Mouse (Mus musculus) limb, embryonic 14.5 days (tissue): ENCODE results near the gene Tango2. TPM values are rescaled to one million over a fixed set of nuclear protein-coding genes. Genes with fewer than 3 reads are reported as not detected.
"Not testable (repeated sequence)": the region's sequence is repeated elsewhere in the genome, so short reads cannot be mapped to it uniquely, and the experiment has no call there.

Source experiments
- ATAC-seq: fragments of 200-750 bp; cut with Nextera tagmentation; 2 replicates; pipeline ENCODE4 v1.8.0; 2017; ENCODE audit warnings: low read depth, moderate number of reproducible peaks, moderate TSS enrichment; ENCODE audit not compliant: low FRiP score
- DNase-seq: peaks from one replicate; pipeline ENCODE4 v3.0.0-alpha.2; 2015; ENCODE audit warnings: low spot score
- H3K27ac ChIP-seq: fragments of 300-500 bp; sonication (generic); replicated peaks from 2 replicates; pipeline ENCODE4 v1.5.1; 2014; ENCODE audit warnings: low read depth, mild to moderate bottlenecking, low read length, moderate library complexity, mixed read lengths
- H3K27me3 ChIP-seq: fragments of 300-500 bp; sonication (generic); 2 replicates; pipeline ENCODE4 v1.6.1; 2014; ENCODE audit warnings: low read length, mixed read lengths; ENCODE audit not compliant: control insufficient read depth, insufficient read depth
- H3K36me3 ChIP-seq: fragments of 300-500 bp; sonication (generic); 2 replicates; pipeline ENCODE4 v1.6.1; 2014; ENCODE audit warnings: mild to moderate bottlenecking, low read length, moderate library complexity, mixed read lengths; ENCODE audit not compliant: control insufficient read depth, insufficient read depth
- H3K4me1 ChIP-seq: fragments of 300-500 bp; sonication (generic); 2 replicates; pipeline ENCODE4 v1.6.1; 2014; ENCODE audit warnings: antibody characterized with exemption, low read length, mixed read lengths; ENCODE audit not compliant: control insufficient read depth, insufficient read depth
- H3K4me2 ChIP-seq: fragments of 300-500 bp; sonication (generic); replicated peaks from 2 replicates; pipeline ENCODE4 v1.6.1; 2014; ENCODE audit warnings: low read depth, mild to moderate bottlenecking, low read length, moderate library complexity; ENCODE audit not compliant: severe bottlenecking
- H3K4me3 ChIP-seq: fragments of 300-500 bp; sonication (generic); replicated peaks from 2 replicates; pipeline ENCODE4 v1.5.1; 2014; ENCODE audit warnings: low read length
- H3K9ac ChIP-seq: fragments of 300-500 bp; sonication (generic); 2 replicates; pipeline ENCODE4 v1.6.1; 2014; ENCODE audit warnings: mild to moderate bottlenecking, low read depth, low read length, moderate library complexity; ENCODE audit not compliant: severe bottlenecking
- H3K9me3 ChIP-seq: fragments of 300-500 bp; sonication (generic); 2 replicates; pipeline ENCODE4 v1.6.1; 2016; ENCODE audit warnings: low read length; ENCODE audit not compliant: control insufficient read depth
- POLR2A ChIP-seq: fragments of 200-500 bp; IDR thresholded peaks from 2 replicates; pipeline ENCODE4 v1.8.0; 2012; ENCODE audit warnings: inconsistent platforms, mild to moderate bottlenecking, moderate library complexity, borderline replicate concordance; ENCODE audit not compliant: insufficient read depth, insufficient read length; ENCODE audit errors: extremely low read depth
- WGBS: fragments of 180-500 bp; shearing (Covaris S2); extraction: QIAGEN DNeasy Blood & Tissue Kit; methylation state at CpG from one replicate; pipeline ENCODE4 v1.1.7; 2014; 5-methylcytosine and 5-hydroxymethylcytosine counted together
- polyA plus RNA-seq, 2 experiments: library from polyadenylated mRNA; depleted of rRNA in 1 of 2; stranded (reverse) in 1 of 2; unstranded in 1 of 2; fragments of >200 nt; fragmentation: Nextera tagmentation in 1 of 2; extraction: Ambion mirVana in 1 of 2; gene quantifications; 2 replicates each; pipeline versions ENCODE4 v1.2.1 to v1.2.3; 2012 to 2014

The Tango2 gene
- polyA plus RNA-seq, 2 experiments = 24.0 to 25.2 TPM

- WGBS = 72% methylated on average over 2 of the region's 2 CpGs
- H3K9ac ChIP-seq = no peak overlapping the region
- H3K9me3 ChIP-seq = no peaks in the 10 kb centered on the region
- no peak for TF ChIP-seq POLR2A
- H3K4me1 ChIP-seq = no peaks in the 10 kb centered on the region
- no peak overlapping the region for H3K4me3 ChIP-seq
- H3K36me3 ChIP-seq = no peaks in the 10 kb centered on the region
- ATAC-seq = no peak
- no peak overlapping the region for H3K27ac ChIP-seq
- DNase-seq = no peak
- no peak overlapping the region for H3K4me2 ChIP-seq
- no peaks in the 10 kb centered on the region for H3K27me3 ChIP-seq
These were observed 26.5 kb downstream of the Tango2 start for GRCm38 (mm10) chr16:18321443-18321842.

DNA sequence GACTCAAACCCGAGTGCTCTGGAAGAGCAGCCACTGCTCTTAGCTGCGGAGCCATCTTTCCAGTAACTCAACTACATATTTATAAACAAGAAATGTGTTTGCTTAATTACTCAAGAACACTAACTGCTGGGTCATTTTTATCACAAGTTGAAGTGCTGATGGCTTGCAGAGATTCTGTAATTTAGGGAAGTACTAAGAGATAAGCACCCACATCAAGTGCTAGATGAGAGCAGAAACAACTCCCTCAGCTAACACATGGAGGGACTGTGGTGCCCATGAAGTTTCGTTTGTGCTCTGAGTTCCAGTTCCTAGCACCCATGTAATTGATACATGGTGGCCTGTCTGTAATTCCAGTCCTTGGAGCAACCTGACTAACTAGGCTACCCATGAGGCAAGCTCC, 28.9 kb downstream of the Tango2 start:
- H3K4me1 ChIP-seq = no peaks in the 10 kb centered on the region
- WGBS = 75% methylated on average over 3 of the region's 3 CpGs
- no peak overlapping the region for H3K4me3 ChIP-seq
- H3K27me3 ChIP-seq = no peaks in the 10 kb centered on the region
- no peaks in the 10 kb centered on the region for H3K36me3 ChIP-seq
- no peak overlapping the region for H3K27ac ChIP-seq
- H3K9ac ChIP-seq = no peak overlapping the region
- no peak for TF ChIP-seq POLR2A
- H3K9me3 ChIP-seq = no peaks in the 10 kb centered on the region
- DNase-seq = no peak
- no peak overlapping the region for H3K4me2 ChIP-seq
- ATAC-seq = no peak

DNA sequence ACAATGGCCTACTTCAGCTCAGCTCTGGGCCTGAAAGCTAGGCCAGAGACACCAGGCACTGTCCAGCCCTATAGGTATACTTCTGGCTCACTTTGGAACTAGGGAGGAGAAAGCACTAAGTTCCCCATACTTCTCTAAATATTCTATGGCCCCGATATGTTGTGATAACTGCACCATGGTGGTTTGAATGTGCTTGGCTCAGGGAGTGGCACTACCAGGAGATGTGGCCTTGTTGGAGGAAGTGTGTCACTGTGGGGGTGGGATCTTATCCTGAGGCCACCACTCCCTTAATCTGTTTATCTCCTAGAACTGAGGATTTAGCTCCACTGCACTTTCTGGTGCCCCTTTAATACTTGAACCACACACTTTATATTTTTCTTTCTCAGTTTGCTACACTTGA, 39.7 kb downstream of the Tango2 start:
- 91% methylated on average over 1 of the region's 1 CpGs for WGBS
- Histone ChIP-seq H3K4me3 (no peak overlapping the region), H3K27me3 (no peaks in the 10 kb centered on the region), H3K9ac (no peak overlapping the region), H3K4me2 (no peak overlapping the region), H3K27ac (no peak overlapping the region), H3K36me3 (no peaks in the 10 kb centered on the region), H3K4me1 (no peaks in the 10 kb centered on the region), H3K9me3 (no peaks in the 10 kb centered on the region)
- no peak for ATAC-seq
- DNase-seq = no peak
- TF ChIP-seq POLR2A = no peak

DNA sequence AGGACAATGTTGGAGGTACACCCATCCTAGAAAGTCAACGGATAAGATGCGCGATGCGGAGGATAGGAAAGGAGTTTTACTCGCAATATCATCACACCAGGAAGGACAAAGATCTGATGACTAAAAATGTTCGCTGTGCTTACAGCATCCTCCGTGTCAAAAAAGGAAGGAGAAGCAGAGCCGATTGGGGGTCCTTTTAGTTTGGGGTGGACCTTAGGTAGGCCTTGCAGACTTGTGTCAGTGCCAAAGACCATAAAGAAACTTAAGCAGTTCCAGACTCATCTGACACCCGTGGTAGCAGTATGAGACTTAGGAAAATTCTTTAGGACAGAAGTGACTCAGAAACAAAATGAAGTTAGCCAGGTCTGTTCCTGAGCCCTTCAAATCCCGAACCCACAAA, 58.3 kb downstream of the Tango2 start:
- not testable (repeated sequence) for H3K27me3 ChIP-seq, H3K9me3 ChIP-seq, DNase-seq
- peak overlapping the region; percentile 32; the same call in 1 of the 2 replicates for H3K4me2 ChIP-seq
- H3K9ac ChIP-seq = peak overlapping the region; percentile 97
- peaks cover 16% of the 10 kb centered on the region; the same call in 1 of the 2 replicates for H3K4me1 ChIP-seq
- peak overlapping the region; percentile 65 for H3K27ac ChIP-seq
- H3K36me3 ChIP-seq = peaks cover 16% of the 10 kb centered on the region
- WGBS = 5% methylated on average over 7 of the region's 10 CpGs
- peak; percentile 30; the same call in 1 of the 2 replicates for ATAC-seq
- peak overlapping the region; percentile 77 for H3K4me3 ChIP-seq

GRCm38 (mm10) chr16:18289067-18289588, 58.8 kb downstream of the Tango2 start, which contains the start of gene Dgcr8:
Gene Dgcr8, minus strand, starts transcription at chr16:18289246.
- H3K27ac ChIP-seq = peak within 1 kb of the TSS; percentile 87
- peaks cover 20% of the 10 kb centered on the region for H3K36me3 ChIP-seq
- ATAC-seq (peak; percentile 99), DNase-seq (peak; percentile 98)
- peak within 1 kb of the TSS; percentile 77 for H3K4me3 ChIP-seq
- peak within 1 kb of the TSS; percentile 66 for H3K4me2 ChIP-seq
- peak; percentile 78; the same call in 1 of the 2 replicates for TF ChIP-seq POLR2A
- H3K9me3 ChIP-seq = no peaks in the 10 kb centered on the region
- no peaks in the 10 kb centered on the region for H3K27me3 ChIP-seq
- H3K4me1 ChIP-seq = peaks cover 16% of the 10 kb centered on the region; the same call in 1 of the 2 replicates
- 0% methylated on average over 31 of the region's 71 CpGs for WGBS
- H3K9ac ChIP-seq = peak within 1 kb of the TSS; percentile 97
